Mouse (Mus musculus) retina, postnatal 7 days (tissue): Measurements from ENCODE around the gene Ahcyl2.

ENCODE experiments used
- DNase-seq: peaks from one replicate; pipeline ENCODE4 v3.0.0-alpha.2; 2012; ENCODE audit warnings: low read depth, low spot score

Ahcyl2 gene

DNA sequence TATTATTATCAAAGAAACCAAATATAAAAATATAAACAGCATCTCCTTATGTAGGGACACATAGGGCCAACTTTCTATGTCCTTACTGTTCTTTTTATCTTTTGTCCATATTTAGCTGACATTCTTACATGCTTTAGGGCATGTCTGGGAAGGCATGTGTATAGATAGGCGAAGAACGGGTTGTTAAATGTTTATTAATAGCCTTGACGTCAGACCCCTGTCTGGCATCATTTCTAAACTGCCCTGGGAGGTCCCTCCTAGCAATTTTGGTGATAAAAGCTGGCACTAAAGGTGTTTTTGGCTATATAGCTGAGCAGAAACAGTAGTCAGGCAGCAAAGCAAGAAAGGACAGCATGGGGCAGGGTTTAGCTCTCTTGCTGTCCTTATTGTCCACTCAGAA is 136.5 kb downstream of the Ahcyl2 start:
- DNase-seq, result no peak

DNA sequence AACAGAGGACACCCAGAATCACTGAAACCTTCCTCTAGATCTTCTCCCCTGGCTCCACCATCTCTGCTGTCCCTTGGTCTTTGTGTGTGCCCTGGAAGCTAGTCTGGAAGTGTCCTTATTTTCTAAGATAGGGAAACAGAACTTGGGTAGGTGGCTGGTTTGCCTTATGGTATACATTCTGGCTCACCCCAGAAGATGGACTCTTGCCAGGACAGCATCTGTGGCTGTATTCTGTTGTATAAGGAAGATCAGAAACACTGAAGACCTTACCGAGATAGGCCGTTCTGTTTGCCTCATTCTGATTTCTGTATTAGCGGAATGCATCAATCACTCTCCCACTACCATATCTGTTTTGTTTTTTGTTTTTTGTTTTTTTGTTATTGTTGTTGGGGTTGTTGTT is 142.8 kb downstream of the Ahcyl2 start:
- DNase-seq, result no peak

DNA sequence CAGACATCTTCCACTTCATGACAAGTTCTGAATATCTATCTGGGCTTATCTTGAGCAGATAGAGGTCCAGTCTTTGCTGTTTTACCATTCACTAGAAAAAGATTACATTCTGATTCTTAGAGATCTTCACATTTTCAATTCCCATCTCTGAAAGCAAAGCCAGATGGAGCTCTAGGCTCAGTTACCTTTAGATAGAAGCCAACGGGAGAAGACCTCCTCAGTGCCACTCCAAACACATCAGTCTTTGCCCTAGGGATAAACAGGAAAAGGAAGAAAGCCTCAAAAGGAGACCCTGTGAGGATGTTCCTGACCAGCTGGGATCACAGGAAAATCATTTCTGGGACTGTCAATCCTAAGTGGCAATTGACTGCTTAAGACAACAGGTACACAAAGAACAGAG is 145.9 kb downstream of the Ahcyl2 start:
- no peak for DNase-seq

DNA sequence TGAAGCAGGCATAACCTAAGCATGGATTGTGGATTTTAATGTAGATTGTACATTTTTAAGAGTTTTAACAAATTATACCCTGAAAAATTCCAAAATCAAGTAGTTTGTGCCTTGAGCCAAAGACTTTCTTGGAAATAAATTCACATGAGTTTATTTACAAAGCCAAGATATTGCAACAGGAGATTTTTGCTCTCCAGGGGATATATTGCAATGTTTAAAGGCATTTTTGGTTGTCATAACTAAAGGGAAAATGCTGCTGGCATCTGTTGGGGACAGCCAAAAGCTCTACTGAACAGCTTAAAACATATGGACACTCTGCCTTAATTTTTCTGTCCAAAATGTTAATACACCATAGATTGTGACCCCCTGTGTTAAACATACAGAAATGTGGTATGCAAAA is 146.3 kb downstream of the Ahcyl2 start:
- no peak for DNase-seq

DNA sequence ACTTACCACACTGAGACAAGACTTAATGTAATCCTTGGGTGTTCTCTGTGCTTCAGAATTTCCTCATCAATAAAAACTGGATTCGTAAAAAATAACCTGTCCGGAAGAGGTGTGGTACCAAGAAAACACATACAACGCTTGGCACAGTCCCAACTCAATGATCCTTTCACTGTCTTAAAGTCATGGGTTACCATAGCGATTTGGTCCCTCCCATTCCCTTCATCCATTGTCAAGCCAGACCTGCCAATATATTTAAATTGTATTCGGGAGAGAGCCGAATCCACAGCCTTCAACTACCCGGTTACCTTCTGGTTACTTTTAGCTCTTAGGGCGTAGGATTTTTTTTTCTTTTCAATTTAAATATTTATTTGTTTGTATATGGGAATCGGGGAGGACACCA is 148.0 kb downstream of the Ahcyl2 start:
- no peak for DNase-seq

DNA sequence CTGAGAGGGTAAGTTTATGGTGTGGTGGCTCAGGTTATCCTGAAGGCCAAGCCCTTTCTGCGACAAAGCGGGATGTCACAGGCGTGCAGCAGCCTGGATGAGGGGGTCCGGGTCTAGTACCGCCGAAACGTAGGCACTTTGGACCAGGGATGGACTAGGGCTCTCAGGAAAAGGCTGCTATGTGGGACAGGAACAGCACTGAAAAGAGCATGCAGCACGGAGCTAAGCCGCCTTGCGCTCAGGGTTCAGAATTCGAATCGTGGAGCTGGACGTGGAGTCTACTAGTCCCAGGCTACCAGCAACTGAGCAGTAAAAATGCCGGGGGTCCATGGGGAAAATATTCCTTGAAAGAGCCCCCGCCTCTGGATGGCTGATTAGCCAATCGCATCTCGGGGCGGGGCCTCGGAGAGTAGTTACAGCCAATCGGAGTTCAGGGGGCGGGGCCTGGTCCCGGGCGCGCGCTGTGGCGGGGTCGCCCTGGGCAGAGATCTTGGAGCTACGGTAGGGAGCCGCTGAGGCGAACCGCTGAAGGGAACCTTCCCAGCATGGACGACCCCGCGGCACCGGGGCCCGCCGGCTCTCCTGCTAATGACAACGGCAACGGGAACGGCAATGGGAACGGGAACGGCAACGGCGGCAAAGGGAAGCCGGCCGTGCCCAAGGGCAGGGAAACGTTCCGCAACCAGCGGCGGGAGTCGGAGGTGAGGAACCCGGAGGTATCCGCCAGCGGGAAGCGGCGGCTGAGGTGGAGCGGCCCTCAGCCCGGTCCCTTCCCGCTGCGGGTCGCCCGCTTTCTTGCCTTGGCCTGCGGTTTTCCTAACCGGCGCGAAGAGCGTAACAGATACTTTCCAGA is 148.9 kb downstream of the Ahcyl2 start, which contains the start of gene Strip2:
TSS of gene Strip2 (plus strand) at position 483 of the 853 bp plus-strand sequence.
- DNase-seq, result peak; percentile 82

DNA sequence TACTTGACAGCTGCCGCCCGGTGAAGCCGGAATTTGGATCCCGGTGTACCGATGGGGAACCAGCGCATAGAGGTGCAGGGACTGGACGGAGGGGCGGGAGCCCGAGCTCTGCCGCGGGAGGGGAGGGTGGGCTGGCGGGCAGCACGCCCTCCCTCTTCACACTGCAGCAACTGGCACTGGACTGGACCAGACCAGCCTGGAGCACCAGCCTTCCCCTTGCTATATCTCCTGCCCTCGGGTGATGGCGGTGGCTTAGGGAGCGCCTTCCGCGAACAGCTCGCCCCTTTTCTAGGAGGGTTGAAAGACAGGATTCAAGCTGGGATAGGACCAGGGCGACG is 149.5 kb downstream of the Ahcyl2 start:
- peak; percentile 17 for DNase-seq

DNA sequence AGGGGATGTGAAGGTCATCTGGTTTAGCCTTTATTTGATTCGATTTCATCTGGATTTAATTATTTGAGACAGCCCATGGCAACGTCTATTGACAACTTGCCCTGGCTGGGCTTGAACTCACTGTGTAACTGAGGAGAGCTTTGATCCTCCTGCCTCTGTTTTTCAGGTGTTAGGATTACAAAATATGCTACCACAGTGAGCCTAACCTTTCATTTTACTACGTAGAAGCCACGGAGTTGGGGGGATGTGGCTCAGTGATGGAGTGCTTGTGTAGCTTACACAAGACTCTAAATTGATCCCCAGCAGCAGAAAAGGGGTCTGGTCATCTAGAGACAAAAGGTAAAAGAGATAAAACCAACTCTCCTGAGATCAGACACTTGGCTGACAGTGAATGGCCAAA is 150.1 kb downstream of the Ahcyl2 start:
- DNase-seq, result no peak

DNA sequence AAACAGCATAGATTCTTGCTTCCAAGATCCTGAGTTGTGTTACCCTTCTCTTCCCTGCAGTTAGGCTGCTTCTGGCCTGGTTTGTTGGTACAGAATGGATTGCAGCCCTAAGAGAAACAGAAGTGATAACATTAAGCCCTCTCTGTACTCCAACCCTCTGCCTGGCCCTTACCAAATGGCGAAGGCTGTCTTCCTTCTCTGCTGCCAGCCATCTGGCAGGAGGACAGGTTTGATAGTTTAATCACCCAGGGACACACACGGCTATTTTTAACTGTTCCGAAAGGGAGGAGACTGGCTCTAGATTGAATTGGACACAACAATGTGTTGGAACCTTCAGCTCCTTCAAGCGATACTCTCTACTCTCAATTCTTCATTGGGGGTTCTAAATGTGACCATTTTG is 155.7 kb downstream of the Ahcyl2 start:
- no peak for DNase-seq

DNA sequence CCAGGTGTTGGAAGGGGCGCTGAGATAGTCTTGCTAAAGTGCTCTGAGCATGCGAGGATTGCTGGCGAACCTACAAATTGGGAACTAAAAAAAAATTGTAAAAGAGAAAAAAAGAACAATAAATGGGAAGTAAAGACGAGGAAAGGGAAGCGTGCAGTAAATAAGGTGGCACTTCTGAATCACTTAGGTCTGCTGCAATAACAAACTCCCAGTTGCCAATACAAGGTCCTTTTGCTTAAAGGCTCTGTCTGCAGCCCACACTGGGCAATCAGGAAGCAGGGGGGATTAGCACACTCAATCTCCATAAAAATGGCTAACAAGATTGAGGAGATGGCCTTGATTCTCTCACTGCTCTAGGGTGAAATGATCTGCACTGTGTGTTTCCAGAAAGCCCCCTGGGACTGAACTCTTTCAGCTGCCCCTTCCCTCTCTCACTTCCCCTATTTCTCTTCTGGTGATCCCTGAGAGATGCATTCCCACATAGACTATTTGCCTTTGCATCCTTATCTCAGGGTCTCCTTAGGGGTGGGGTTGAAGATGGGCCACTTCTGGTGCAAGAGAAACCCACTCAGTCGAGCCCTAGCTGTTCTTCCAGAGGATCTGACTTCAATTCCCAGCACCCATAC is 157.9 kb downstream of the Ahcyl2 start:
- DNase-seq, result no peak

DNA sequence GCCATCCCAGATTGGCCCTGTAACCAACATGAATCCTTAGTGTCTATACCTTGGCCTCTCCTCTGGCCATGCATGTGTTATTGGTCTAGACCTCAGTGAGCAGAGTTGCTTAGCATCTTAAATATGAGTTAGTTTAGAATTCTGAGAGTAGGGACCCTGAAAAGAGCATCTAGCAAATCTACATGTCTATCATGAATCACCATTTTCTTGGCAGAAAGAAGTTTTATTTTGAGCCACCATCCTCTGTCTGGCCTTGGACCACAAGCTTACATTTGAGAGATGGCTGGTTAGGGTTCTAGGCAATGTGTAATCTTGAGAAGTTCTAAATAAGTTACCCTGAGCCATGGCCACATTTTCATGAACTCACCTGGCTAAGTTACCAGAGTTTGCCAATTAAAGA is 162.3 kb downstream of the Ahcyl2 start:
- no peak for DNase-seq

DNA sequence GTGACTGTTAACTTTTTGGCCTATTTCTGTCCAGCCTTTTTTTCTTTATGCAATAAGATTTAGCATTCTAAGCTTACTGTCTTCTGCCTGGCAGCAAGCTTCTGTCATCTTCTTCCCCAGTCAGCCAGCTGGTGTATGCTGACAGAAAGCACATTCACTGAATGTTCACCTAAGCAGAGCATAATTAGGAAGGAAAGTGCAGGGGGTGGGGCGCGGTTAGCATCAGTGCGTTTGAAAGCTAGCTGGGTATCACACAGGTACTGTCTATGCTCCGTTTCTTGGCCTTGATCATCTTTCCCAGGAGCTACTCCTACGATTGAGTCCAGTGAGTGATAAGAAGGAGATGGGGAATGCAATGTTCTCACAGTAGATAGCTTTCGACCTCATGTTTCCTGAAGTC is 162.9 kb downstream of the Ahcyl2 start:
- DNase-seq, result no peak

DNA sequence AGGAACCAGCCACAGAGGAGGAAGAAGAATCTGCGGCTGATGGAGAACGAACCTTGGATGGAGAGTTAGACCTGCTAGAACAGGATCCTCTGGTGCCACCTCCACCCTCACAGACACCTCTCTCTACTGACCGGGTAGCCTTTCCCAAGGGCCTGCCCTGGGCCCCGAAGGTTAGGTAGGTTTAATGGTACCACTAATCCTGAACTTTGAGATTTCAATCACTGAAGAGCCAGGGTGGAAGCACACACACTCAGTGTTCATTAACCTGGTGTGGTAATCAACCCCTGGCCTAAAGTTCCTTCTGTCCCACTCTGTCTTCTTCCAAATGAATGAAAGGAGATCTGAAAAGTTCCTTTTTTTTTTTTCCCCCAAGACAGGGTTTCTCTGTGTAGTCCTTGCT is 163.4 kb downstream of the Ahcyl2 start:
- DNase-seq, result no peak

DNA sequence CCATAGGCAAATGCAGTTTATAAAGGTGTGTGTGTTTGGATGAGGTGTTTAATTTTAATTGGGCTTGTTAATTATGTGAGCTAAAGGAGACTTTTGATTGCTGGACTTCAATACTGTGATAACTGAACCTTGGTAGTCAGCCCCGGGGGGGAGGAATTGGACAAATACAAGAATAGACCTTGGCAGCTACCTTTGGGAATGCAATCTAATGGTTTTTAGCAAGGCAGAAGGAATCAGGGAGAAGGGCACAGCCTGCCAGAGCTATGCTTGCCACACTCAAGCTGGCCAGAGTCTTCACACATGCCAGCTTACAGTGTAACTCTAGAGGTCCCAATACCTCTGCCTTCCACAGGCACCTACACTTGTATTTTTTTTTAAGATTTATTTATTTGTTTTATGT is 167.9 kb downstream of the Ahcyl2 start:
- no peak for DNase-seq

DNA sequence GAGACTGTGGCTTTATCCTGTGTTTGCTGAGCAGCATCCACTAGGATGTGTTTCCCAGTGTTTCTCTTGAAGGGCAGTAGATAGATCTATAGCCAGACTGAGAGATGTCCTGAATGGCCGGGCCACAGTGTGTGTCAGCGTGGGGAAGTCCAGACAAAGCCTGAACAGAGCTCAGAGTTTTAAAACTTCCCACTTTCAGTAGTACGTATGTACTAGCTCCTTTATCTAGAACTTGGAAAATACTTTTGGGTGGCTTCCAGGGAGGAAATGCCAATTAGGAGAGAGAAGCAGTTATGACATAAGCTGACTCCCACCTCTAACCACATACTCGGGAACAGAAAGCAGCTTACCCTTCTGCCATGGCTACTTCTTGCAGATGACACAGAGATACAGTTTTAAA is 172.6 kb downstream of the Ahcyl2 start:
- DNase-seq, result no peak

DNA sequence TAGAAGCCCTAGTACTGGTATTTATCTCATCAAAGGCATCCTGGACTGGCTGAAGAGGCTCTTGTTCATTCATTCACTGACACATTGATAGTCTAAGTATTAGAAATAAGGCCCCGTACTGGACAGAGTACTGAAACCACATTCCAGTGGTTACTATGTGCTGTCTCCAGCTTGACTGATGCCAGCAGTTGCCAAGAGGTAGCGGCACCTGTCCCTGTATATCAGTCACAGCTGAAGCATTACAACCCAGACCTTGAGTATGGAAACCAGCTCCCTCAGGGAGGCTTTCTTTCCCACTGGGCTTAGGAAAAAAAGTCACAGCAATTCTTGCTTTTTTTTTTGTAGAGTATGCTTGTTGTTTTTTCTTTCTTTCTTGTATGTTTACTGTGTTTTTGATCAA is 173.2 kb downstream of the Ahcyl2 start:
- no peak for DNase-seq

DNA sequence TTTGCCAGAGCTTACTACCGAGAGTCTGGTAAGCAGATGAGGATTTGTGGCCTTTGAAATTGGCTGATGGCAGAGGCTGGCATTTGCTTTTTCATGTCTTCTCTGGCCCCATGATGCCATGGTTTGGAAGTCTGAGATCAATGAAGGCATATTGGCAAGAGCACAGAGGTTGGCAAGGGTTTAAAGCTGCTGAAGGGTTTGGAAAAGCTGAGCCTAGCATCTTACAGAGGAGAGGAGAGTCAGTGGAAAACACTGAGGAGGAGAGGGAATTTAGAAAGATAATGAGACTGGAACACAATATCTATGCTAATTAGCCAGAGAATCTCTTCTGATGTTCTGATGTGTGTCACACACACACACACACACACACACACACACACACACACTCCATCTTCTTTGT is 176.7 kb downstream of the Ahcyl2 start:
- peak; percentile 4 for DNase-seq

DNA sequence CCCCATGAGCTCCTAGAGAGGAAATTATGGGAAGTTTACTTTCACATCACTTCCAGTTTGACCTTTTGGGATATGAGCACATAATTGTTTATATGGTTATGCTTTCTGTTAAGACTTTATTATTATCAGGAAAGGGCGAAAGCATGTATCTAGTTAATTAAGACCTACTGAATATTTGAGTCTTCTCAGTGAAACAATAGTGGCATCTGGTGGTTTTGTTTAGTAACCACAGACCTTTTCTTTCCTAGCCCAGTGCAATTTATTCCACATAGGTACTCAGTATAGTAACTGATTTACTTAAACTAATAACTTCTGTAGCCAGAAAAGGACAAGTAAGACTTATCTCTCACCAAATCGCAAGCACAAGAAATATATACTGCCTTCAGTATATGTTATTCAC is 178.8 kb downstream of the Ahcyl2 start:
- DNase-seq, result peak; percentile 0

DNA sequence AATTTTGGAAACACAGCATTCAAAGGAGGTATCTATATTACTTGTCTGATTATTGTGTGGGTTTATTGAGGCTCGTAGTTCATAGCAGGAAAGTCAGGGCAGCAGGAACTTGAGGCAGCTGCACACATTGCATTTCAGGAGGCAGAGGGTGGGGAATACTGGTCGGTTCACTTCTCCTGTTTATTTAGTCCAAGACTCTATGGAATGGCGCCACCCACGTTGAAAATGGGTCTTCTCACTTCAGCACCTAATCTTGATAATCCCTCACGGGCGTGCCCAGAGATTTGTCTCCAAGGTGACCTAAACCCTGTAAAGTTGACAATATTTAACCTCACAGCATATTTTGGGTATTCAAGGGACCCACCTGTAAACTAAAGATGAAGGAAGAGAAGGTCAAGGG is 180.0 kb downstream of the Ahcyl2 start:
- DNase-seq, result no peak

DNA sequence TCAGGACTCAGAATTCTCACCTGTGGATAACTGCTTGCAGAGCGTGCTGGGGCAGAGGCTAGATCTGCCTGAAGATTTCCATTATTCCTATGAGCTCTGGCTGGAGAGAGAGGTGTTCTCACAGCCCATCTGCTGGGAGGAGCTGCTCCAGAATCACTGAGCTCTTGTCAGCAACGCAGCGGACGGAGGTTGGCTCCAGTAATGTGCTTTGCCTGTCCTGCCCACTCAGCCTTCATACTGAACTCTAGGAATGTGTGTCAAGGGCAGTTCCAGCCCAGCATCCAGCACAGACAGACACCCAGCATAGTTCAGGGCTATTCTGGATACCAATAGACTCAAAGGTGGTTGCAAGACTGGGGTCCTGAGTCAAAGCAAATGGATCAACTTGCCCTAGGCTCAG is 188.9 kb downstream of the Ahcyl2 start:
- no peak for DNase-seq

DNA sequence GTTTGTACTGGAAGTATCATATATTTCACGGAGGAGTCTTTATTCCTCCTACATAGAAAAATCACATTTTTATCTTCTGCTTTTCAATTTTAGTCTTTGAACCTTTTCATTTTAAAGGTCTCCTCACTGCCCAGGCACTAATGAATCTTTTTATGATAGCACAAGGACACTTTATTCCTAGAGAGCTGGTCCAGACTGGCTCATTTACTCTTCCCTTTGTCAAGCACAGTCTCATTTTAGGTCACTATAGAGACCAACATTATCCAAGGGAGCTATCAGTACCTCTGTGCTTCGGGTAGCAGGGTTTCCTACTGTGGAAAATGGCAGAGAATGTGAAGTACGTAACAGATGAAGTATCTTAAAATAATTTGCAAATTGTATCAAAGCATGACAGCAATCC is 190.9 kb downstream of the Ahcyl2 start:
- DNase-seq, result no peak

DNA sequence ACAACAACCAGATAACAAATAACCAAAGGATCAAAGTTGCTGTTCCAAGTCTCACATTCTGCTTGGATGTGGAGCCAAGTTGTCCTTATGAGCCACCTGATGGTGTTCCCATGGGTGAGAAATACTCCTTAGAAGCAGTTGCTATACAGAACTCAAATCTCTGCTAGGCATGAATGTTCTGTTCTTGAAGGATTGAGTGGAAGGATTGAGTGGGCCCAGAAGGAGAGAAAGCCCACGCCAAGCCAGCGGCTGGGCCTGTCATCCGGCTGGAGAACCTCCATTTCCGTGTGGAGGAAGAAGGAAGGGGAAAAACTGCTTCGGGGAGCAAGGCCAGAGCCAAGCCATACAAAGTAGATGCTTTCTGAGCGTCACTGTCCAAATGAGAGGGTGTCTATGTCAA is 193.3 kb downstream of the Ahcyl2 start:
- no peak for DNase-seq
